19 mouse cellular contexts compared by ENCODE assay signal in genomic region chr6:28791183-28791582, GRCm38 (mm10). TPM values are rescaled to one million over a fixed set of nuclear protein-coding genes. Genes with fewer than 3 reads are reported as not detected.
DNase-seq lines count a peak whose midpoint lies in the region; ATAC-seq and TF ChIP-seq lines count a peak whose summit lies in the region.
"Had no signal": no experiment of that assay in that cellular context is flagged by ENCODE, and none has a peak within 500 bp of the region (broad histone marks: within the 10 kb centered on the region; RNA-seq: fewer than 3 reads in every experiment).

No protein-coding gene starts in this region.

- H3K9ac ChIP-seq in heart, embryonic 11.5 days (ENCODE audit: low read depth, low read length), result no peak overlapping the region
- H3K9ac ChIP-seq in midbrain, embryonic 11.5 days (ENCODE audit: low read length), result no peak overlapping the region
- H3K9ac ChIP-seq in midbrain, embryonic 14.5 days (replicated peaks; ENCODE audit: low read length), result no peak overlapping the region
- no peak overlapping the region for H3K9ac ChIP-seq in stomach, postnatal 0 days (ENCODE audit: low read length)
- H3K9ac ChIP-seq: liver, embryonic 13.5 days had no signal

- H3K36me3 ChIP-seq in heart, embryonic 11.5 days (ENCODE audit: control insufficient read depth, insufficient read depth, low read length), result no peaks in the 10 kb centered on the region
- no peaks in the 10 kb centered on the region for H3K36me3 ChIP-seq in midbrain, embryonic 11.5 days (ENCODE audit: control insufficient read depth, insufficient read depth, low read length)
- H3K36me3 ChIP-seq in midbrain, embryonic 14.5 days (ENCODE audit: control insufficient read depth, insufficient read depth, low read length), result no peaks in the 10 kb centered on the region
- H3K36me3 ChIP-seq in stomach, postnatal 0 days (ENCODE audit: control insufficient read depth, insufficient read depth, low read length), result no peaks in the 10 kb centered on the region

- H3K4me1 ChIP-seq in heart, embryonic 11.5 days (ENCODE audit: control insufficient read depth, insufficient read depth, low read length), result peaks cover 48% of the 10 kb centered on the region
- H3K4me1 ChIP-seq in midbrain, embryonic 11.5 days (ENCODE audit: control insufficient read depth, insufficient read depth, low read length), result peaks cover 11% of the 10 kb centered on the region
- peaks cover 11% of the 10 kb centered on the region for H3K4me1 ChIP-seq in midbrain, embryonic 14.5 days (ENCODE audit: control insufficient read depth, insufficient read depth, low read length)
- H3K4me1 ChIP-seq in stomach, postnatal 0 days (replicated peaks; ENCODE audit: control insufficient read depth, insufficient read depth), result no peaks in the 10 kb centered on the region

- no peak for TF ChIP-seq EP300 in stomach, postnatal 0 days (optimal IDR thresholded peaks at IDR 0.05)

- no peak overlapping the region for H3K4me3 ChIP-seq in heart, embryonic 11.5 days (ENCODE audit: low read depth, low read length)
- H3K4me3 ChIP-seq in layer of hippocampus, adult 2 months, result no peak overlapping the region
- no peak overlapping the region for H3K4me3 ChIP-seq in midbrain, embryonic 11.5 days (ENCODE audit: low read depth, low read length)
- no peak overlapping the region for H3K4me3 ChIP-seq in midbrain, embryonic 14.5 days (replicated peaks; ENCODE audit: low read depth, low read length)
- H3K4me3 ChIP-seq in stomach, postnatal 0 days (ENCODE audit: low read depth, low read length), result no peak overlapping the region
- H3K4me3 ChIP-seq: embryonic facial prominence, embryonic 10.5 days; liver, embryonic 13.5 days had no signal

- WGBS in heart, embryonic 11.5 days (ENCODE audit: insufficient replicate concordance), result 44% methylated on average over 3 of the region's 3 CpGs
- 37% methylated on average over 3 of the region's 3 CpGs for WGBS in midbrain, embryonic 11.5 days
- 16% methylated on average over 3 of the region's 3 CpGs for WGBS in midbrain, embryonic 14.5 days
- 59% methylated on average over 3 of the region's 3 CpGs for WGBS in stomach, postnatal 0 days

- H3K27me3 ChIP-seq in heart, embryonic 11.5 days (ENCODE audit: control insufficient read depth, insufficient read depth, low read length), result no peaks in the 10 kb centered on the region
- H3K27me3 ChIP-seq in midbrain, embryonic 11.5 days (ENCODE audit: control insufficient read depth, insufficient read depth, low read length), result no peaks in the 10 kb centered on the region
- no peaks in the 10 kb centered on the region for H3K27me3 ChIP-seq in midbrain, embryonic 14.5 days (ENCODE audit: control insufficient read depth, insufficient read depth, low read length)
- H3K27me3 ChIP-seq in stomach, postnatal 0 days (ENCODE audit: control insufficient read depth, insufficient read depth, low read length), result no peaks in the 10 kb centered on the region
- H3K27me3 ChIP-seq: liver, embryonic 13.5 days had no signal

- no peak for DNase-seq in heart, postnatal 4 days
- no peak for DNase-seq in layer of hippocampus, adult 2 months (ENCODE audit: low spot score in 2 of 2)
- DNase-seq in layer of hippocampus, postnatal 25 days (ENCODE audit: extremely low spot score in 1 of 2, low spot score in 1 of 2), result no peak
- DNase-seq in midbrain, embryonic 11.5 days (ENCODE audit: low spot score, missing footprints), result peak; percentile 88
- DNase-seq in midbrain, embryonic 14.5 days, result no peak
- DNase-seq in stomach, postnatal 0 days (ENCODE audit: low spot score), result peak; percentile 32
- DNase-seq: cerebellum, adult 11 months; cerebellum, postnatal 14 days; gastrocnemius, postnatal 36 days; kidney, adult 11 months; liver, embryonic 13.5 days; lung, postnatal 4 days; right cerebral cortex, postnatal 25 days; thymus, postnatal 36 days had no signal

- TF ChIP-seq CTCF in layer of hippocampus, adult 2 months (conservative IDR thresholded peaks at IDR 0.05), result no peak
- TF ChIP-seq CTCF in stomach, postnatal 0 days (IDR thresholded peaks at IDR 0.05; ENCODE audit: low read depth), result no peak

- no peak for ATAC-seq in heart, embryonic 11.5 days (replicated peaks; ENCODE audit: insufficient number of reproducible peaks, low FRiP score, low TSS enrichment)
- no peak for ATAC-seq in midbrain, embryonic 11.5 days (ENCODE audit: low FRiP score)
- no peak for ATAC-seq in midbrain, embryonic 14.5 days (ENCODE audit: low FRiP score, low TSS enrichment)
- ATAC-seq in stomach, postnatal 0 days (ENCODE audit: low FRiP score, low TSS enrichment), result peak; percentile 64; the same call in 1 of the 2 replicates
- no peak for ATAC-seq in granulocyte monocyte progenitor cell, adult 5-6 weeks (replicated peaks; ENCODE audit: poor library complexity, severe bottlenecking)
- ATAC-seq: hindbrain, embryonic 16.5 days had no signal

- H3K9me3 ChIP-seq in heart, embryonic 11.5 days (replicated peaks; ENCODE audit: control insufficient read depth, low read length), result no peaks in the 10 kb centered on the region
- H3K9me3 ChIP-seq in midbrain, embryonic 11.5 days (ENCODE audit: control insufficient read depth, low read length), result no peaks in the 10 kb centered on the region
- H3K9me3 ChIP-seq in midbrain, embryonic 14.5 days (ENCODE audit: control insufficient read depth, low read length), result no peaks in the 10 kb centered on the region
- no peaks in the 10 kb centered on the region for H3K9me3 ChIP-seq in stomach, postnatal 0 days (ENCODE audit: control insufficient read depth, low read length)
- H3K9me3 ChIP-seq: embryonic facial prominence, embryonic 10.5 days; liver, embryonic 13.5 days had no signal

- peak overlapping the region; percentile 85 for H3K27ac ChIP-seq in heart, embryonic 11.5 days (ENCODE audit: low read depth, low read length)
- H3K27ac ChIP-seq in layer of hippocampus, adult 2 months, result peak overlapping the region; percentile 54
- H3K27ac ChIP-seq in midbrain, embryonic 11.5 days (ENCODE audit: low read depth, low read length), result 0 out of 2 replicates have a peak overlapping the region, but pooled peaks have one; percentile 5
- no peak overlapping the region for H3K27ac ChIP-seq in midbrain, embryonic 14.5 days (replicated peaks; ENCODE audit: low read depth, low read length)
- H3K27ac ChIP-seq in stomach, postnatal 0 days (replicated peaks), result no peak overlapping the region
- H3K27ac ChIP-seq: embryonic facial prominence, embryonic 10.5 days; kidney, postnatal 0 days; liver, embryonic 13.5 days had no signal

- no peak overlapping the region for H3K4me2 ChIP-seq in heart, embryonic 11.5 days
- no peak overlapping the region for H3K4me2 ChIP-seq in midbrain, embryonic 11.5 days
- H3K4me2 ChIP-seq in midbrain, embryonic 14.5 days (ENCODE audit: low read length), result no peak overlapping the region
- H3K4me2 ChIP-seq in stomach, postnatal 0 days (replicated peaks; ENCODE audit: low read depth), result no peak overlapping the region
- H3K4me2 ChIP-seq: liver, embryonic 13.5 days had no signal

RNA-seq across cellular contexts. Expression of gene Lrrc4, which starts 40.4 kb away (rescaled TPM):
- 1.1 TPM in 2 replicates for polyA plus RNA-seq in heart, embryonic 11.5 days (2014; fragmentation: Nextera tagmentation; extraction: Ambion mirVana)
- 1 to 10 TPM; 1.2 to 1.6 TPM for total RNA-seq in heart, postnatal 4 days (2021)
- 10 to 100 TPM; 96.2 to 98.8 TPM for total RNA-seq in layer of hippocampus, adult 2 months (2021)
- total RNA-seq in layer of hippocampus, postnatal 25 days (2021), result 10 to 100 TPM; 86.3 to 97.2 TPM
- 2.2 and 2.7 TPM in 2 replicates for polyA plus RNA-seq in midbrain, embryonic 11.5 days (2014; fragmentation: Nextera tagmentation; extraction: Ambion mirVana)
- polyA plus RNA-seq in midbrain, embryonic 14.5 days (2014; fragmentation: Nextera tagmentation; extraction: Ambion mirVana), result 7.5 and 8.3 TPM in 2 replicates
- polyA plus RNA-seq in stomach, postnatal 0 days (2015; fragmentation: Nextera tagmentation; extraction: Ambion mirVana), result 0.51 and 0.62 TPM in 2 replicates
- total RNA-seq in granulocyte monocyte progenitor cell, adult 5-6 weeks (2014; fragmentation: Nextera tagmentation), result not detected in 2 replicates
- 0.22 TPM in 1 of 2 replicates, not detected in the other for total RNA-seq in granulocyte monocyte progenitor cell, adult 5-6 weeks (2017)

Comparison
In these comparisons a context has a peak if more than half of its experiments do, and no peak if none do; other contexts are left out.
1. H3K27ac ChIP-seq: peak in heart, embryonic 11.5 days (single experiment), layer of hippocampus, adult 2 months (single experiment) and midbrain, embryonic 11.5 days (single experiment); none in midbrain, embryonic 14.5 days (single experiment) and stomach, postnatal 0 days (single experiment).
2. DNase-seq: peak in midbrain, embryonic 11.5 days (single experiment) and stomach, postnatal 0 days (single experiment); none in heart, postnatal 4 days (single experiment), layer of hippocampus, adult 2 months (0 of 2), layer of hippocampus, postnatal 25 days (0 of 2) and midbrain, embryonic 14.5 days (single experiment).
3. RNA of gene Lrrc4, which starts 40.4 kb away (total RNA-seq): 96.2 to 98.8 TPM in layer of hippocampus, adult 2 months and 86.3 to 97.2 TPM in layer of hippocampus, postnatal 25 days; 1.2 to 1.6 TPM in heart, postnatal 4 days and 0.22 TPM in granulocyte monocyte progenitor cell, adult 5-6 weeks; every median in the first group is over 10 times any median in the second.